Mouse (Mus musculus) adrenal gland, postnatal 36 days (tissue): Measurements from ENCODE around the gene Nsmce3. TPM values are rescaled to one million over a fixed set of nuclear protein-coding genes. Genes with fewer than 3 reads are reported as not detected.

ENCODE experiments used
- DNase-seq, 2 experiments: peaks; one replicate each; pipeline ENCODE4 v3.0.0; 2021; ENCODE audit warnings: mixed read lengths in 1 of 2
- long read RNA-seq, 2 experiments: library from polyadenylated mRNA; stranded (forward); transcript quantifications; one replicate each; pipeline ENCODE4 v2.0.0; 2021; ENCODE audit warnings: borderline sequencing depth in 2 of 2
- total RNA-seq, 2 experiments: library from RNA; stranded (reverse); gene quantifications; 2 replicates each; pipeline ENCODE4 v1.2.3; 2021

Gene Nsmce3
- total RNA-seq, result 1 to 10 TPM; 7.9 to 9.6 TPM
- long read RNA-seq, experiment 1, full-length matches to known transcripts, result 100 of 100 reads
- long read RNA-seq, experiment 1, partial matches to known transcripts, result 0 of 100 reads
- long read RNA-seq, experiment 1, other reads (novel, unspliced or antisense), result 0 of 100 reads
- long read RNA-seq, experiment 2, full-length matches to known transcripts, result 36 of 36 reads
- long read RNA-seq, experiment 2, partial matches to known transcripts, result 0 of 36 reads
- long read RNA-seq, experiment 2, other reads (novel, unspliced or antisense), result 0 of 36 reads

- peak; percentile 97 to 99 for DNase-seq
Observed at GRCm38 (mm10) chr7:64872743-64873241, at the start of gene Nsmce3. TSS of gene Nsmce3 (minus strand) at chr7:64872997.

DNA sequence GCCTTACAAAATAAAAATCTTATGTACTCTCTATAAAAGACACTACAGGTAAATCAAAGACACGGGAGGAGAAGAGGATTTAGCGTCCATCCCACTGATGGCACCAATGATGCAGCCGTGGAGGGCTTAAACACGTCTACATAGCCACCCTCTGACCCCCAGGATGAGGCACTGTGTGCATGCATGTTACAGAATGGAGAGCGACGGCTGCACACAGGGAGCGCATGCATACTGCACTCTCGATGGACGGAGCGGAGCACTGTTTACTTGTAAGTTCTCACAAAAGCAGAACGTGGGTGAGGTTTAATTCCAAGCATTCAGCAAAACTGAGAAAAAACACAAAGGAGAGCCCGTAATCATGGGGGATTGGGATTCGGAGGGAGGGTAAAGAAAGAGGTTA is 48.4 kb upstream of the Nsmce3 start:
- DNase-seq, result no peak

GRCm38 (mm10) chr7:64920735-64921134 is 47.9 kb upstream of the Nsmce3 start:
- no peak for DNase-seq

GRCm38 (mm10) chr7:64916654-64917053 is 43.9 kb upstream of the Nsmce3 start:
- DNase-seq, result no peak

- DNase-seq, result no peak
Observed at GRCm38 (mm10) chr7:64915121-64915520, 42.3 kb upstream of the Nsmce3 start.

GRCm38 (mm10) chr7:64911945-64912344 is 39.1 kb upstream of the Nsmce3 start:
- no peak for DNase-seq

DNA sequence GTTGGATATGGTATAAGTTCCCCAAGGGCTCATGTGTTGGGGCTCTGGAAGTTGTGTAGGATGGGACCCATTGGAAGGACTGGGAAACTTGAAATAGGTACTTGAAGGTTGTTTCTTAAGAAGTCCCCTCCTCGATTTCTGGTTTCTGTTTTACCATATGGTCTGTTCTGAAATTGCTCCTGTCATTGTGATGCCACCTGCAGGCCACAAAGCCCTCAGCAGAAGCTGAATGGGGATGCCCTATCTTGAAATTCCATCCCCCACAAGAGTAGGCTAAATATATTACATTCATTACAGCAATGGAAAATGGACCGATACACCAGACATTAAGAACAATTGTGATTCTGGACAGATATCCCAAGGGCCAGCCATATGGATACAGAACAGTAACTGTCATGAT is 37.4 kb upstream of the Nsmce3 start:
- no peak for DNase-seq

DNA sequence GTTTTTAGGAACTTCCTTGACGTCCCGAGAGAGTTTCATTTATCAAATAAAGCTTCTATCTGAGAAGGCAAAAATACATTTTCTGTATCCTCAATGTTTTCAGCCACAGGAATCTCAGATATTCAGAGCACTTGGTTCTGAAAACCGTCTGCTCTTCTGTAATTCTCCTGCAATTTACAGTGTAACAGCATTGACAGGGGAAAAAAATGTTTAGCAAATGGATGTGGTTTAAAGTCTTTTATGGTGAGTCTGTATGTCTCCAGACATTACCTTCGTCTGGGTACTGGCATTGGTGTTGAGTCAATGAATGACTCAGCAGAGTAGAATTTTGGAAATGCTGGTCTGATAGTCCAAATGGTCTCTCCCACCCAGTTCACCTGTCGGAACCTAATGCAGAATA is 34.2 kb upstream of the Nsmce3 start:
- DNase-seq, result no peak

- no peak for DNase-seq
Observed at GRCm38 (mm10) chr7:64905506-64905905, 32.7 kb upstream of the Nsmce3 start.

DNA sequence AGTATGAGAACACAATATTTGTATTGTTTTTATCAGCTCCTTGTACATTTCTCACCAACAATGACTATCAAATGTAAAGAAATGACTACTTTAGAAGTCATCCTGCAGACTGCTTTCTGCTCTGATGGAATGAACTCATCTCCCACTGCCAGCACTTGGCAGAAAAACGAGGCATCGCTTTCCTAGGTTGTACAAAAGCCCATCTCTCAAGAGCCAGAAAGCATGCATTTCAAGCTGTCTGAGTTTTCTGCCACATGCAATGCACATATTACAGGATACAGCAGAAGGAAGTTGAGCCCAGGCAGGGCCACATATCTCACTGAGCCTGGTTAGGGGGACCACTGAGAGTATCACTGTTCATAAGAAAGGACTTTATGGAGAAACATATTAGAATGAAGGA is 27.5 kb upstream of the Nsmce3 start:
- no peak for DNase-seq

DNA sequence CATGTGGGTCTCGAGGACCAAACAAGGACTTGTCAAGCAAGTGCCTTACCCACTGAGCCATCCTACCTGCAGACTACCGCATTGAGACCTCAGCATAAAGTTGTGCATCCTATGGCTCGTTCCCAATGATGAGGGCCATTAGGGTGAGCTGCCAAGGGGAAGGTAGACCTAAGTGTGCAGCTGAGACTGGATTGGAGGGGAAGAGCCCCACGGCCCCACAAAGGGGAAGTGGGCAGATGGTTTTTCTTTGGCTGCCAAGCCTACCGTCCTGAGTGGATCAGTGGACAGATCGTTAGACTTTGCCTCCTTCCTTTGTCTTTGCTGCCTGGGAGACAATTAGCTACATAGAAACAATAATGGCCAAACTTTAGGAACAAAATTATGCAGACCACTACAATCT is 23.8 kb upstream of the Nsmce3 start:
- DNase-seq, result no peak

DNA sequence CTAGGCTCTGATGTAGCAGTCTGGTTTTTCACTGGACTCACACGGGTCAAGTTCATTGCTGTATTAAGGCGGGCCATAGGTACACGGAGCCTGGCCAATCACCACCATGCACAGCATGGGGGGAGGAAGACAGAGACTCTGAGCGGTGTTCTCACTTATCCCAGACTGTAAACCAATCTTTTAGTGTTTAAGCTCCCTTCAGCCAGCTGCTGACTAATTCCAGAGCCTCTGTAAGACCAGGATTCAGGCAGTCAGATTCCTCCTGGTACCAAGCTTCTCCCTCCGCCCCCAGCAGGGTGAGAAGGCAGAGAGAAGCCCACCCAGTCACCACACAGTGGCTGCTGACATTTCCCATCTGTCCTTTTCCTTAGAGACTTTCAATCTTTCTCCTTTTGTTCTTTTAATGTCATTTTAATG is 22.9 kb upstream of the Nsmce3 start:
- DNase-seq, result no peak

DNA sequence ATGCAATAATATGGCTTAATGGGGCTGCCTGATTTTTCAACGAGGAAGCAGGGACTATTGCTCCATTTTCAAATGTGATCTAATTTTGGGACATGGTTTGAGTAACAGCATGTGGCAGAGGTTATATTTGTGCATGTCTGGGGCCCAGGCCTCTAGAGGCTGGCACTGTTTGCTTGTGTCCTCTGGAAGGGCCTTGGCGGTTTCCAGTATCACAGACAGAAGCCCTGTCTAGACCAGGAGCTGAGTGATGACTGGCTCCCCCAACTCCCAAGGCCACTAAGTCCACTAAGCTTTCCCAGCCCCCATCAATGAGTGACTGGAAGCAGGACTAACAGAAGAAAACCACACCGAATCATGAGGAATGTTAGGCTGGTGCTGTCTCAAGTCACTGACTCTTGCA is 18.3 kb upstream of the Nsmce3 start:
- DNase-seq, result peak; percentile 73 to 79

GRCm38 (mm10) chr7:64889919-64890318 is 17.1 kb upstream of the Nsmce3 start:
- DNase-seq, result peak; percentile 49 to 72

DNA sequence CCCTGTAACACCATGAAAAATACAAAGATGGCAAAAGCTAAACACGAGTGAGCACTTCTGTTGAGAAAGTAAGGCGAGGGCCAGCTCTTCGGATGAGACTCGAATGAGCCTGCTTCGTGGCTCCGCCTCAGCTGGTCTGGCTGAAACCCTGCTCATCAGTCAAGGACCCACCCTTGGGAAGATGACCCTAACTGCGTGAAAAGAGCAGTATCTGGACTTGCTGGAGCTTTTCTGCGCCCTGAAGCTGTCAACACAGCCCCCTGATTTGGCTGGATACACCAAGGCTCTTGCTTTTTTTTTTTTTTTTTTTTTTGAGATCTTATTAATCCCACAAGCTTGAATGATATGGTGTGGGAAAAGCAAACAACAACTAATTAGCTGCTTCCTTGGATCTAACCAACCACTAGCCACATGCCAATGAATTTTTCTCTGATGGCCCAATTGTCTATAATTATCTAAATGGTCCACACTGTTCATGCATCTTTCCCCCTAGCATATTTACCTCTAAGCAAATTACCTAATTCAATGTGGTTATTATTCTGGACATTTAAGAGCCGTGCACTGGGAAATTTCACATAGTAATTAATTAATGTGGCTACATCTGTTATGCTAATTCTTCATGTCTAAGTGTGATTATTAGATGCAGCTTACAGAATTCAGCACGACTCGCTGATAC is 11.5 kb upstream of the Nsmce3 start:
- no peak for DNase-seq

DNA sequence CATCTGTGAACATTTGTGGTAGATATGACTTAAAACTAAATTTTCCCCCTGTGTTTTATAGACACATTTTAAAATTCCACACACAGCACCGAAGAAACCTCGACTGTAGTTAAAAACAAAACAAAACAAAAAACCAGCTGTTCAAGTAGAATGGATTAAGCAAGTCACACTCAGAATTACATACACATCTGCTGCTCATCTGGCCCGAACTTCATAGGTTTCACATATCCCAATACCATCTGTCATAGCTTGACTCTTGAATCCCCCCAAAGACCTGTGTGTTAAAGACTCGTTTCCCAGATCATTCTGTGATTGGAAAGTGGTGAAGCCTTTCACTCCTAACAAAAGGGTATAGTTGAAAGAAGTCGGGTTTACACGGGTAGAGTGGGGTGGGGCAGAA is 9.4 kb upstream of the Nsmce3 start:
- no peak for DNase-seq

- DNase-seq, result peak in 1 of 2 experiments; percentile 40
Observed at GRCm38 (mm10) chr7:64881387-64881786, 8.6 kb upstream of the Nsmce3 start.

DNA sequence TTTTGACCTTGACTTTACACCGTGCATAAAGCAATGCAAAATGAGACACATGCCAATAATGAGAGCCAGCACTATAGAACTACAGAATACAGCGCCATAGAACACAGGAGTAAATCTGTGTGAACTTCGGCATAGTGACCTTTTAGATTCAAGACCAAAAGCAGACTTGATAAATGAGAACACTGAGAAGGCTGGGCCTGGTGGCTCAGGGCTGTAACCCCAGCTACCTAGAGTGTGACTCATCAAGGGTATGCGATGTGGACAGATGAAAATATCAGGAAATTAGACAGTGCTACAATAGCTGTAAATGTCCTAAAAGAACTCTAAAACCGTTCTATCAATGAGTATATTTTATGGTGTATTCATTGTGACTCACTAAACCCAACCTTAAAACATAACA is 7.6 kb upstream of the Nsmce3 start:
- peak; percentile 37 to 45 for DNase-seq

DNA sequence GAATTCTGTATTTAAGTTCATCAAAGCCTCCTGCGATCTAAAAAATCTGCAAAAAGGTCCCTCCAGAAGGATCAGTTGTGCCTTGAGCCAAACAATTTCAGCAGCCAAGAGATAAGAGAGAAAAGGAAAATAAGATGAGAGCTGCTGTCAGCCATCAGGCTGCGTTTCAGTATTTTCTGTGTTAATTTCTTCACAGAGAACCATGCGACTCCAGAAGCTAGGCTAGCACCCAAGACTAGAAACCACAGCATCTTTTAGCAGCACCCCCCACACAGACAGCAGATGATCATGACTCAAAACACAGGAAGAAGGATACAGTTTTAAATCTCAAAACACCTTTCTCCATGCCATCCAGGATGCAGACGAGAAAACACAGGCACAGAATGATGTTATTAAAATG is 2.1 kb upstream of the Nsmce3 start:
- DNase-seq, result no peak

- DNase-seq, result no peak
Observed at GRCm38 (mm10) chr7:64873266-64873665, 469 bp upstream of the Nsmce3 start.

GRCm38 (mm10) chr7:64871987-64872742 is 632 bp downstream of the Nsmce3 start:
- DNase-seq, result no peak

- no peak for DNase-seq
Observed at GRCm38 (mm10) chr7:64869549-64870065, 3.2 kb downstream of the Nsmce3 start.

DNA sequence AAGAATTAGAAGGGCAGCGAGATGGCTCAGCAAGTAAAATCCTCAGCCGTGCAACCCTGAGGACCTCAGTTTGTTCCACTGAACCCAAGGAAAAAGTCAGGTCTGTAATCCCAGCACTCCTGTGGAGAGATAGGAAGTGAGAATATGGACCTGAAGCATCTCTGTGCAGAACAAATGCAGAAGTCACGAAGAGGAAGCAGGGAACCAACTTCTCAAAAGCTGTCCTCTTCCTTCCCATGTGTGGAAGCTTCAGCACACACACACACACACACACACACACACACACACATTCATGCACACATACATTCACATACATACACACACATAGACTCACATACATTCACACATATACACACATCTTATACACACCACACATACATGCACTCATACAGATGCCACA is 9.3 kb downstream of the Nsmce3 start:
- DNase-seq, result no peak
